Mouse (Mus musculus) layer of hippocampus, adult 9-10 months (tissue): Measurements from ENCODE around the gene Inafm1.
"Not testable (repeated sequence)": the region's sequence is repeated elsewhere in the genome, so short reads cannot be mapped to it uniquely, and the experiment has no call there.

ENCODE experiments used
- DNase-seq: peaks from one replicate; pipeline ENCODE4 v3.0.0; 2022; ENCODE audit warnings: low spot score

Inafm1 gene

DNA sequence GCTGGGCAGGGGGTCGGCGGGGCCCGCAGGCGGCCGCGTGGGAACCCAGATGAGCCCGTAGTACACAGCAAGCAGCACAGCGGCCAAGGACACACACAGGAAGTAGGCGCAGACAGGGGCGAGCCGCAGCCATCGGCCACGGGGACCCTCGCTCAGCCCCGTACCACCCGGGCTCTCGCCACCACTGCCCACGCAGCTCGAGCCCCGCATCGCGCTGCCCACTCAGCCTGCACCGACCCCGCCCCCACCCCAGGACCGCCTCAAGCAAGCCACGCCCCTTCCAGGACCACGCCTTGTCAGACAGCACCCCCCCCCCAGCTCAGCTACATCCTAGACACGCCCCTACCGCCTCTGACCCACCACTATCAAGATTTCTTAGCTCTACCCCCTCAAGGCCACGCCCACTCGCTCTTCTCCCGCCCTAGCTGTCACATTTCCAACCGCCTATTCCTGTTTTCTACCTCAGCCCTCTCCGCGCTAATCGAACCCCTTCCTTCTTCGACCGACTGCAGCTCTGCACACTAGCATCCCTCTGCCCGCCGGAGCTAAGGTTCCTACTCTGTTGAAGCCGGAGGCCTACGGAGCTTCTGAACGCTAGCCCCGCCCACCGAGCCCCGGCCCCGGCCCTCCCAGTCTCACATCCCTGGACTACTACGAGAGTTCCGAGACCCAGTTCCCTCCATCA is at the start of gene Inafm1:
Gene Inafm1 (minus strand): TSS at position 537 of the 685 bp plus-strand sequence.
- DNase-seq = no peak

DNA sequence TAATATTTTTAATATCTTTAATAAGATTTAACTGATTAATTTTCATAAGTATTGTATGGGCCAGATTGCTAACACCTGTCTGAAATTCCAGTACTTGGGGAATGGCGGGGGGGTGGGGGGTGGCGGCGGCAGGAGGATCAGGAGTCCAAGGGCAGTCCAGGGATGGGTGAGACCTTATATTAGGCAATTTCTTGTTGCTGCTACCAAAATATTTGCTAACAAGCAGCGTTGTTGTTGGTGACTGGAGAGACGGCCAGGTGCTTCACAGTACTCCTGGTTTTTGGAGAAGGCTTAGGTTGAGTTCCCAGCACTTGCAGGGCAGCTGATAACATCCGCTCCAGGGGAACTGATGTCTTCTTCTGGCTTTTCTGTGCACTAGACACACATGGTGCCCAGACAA is 47.1 kb upstream of the Inafm1 start:
- DNase-seq = no peak

- DNase-seq = no peak
Observed at GRCm38 (mm10) chr7:16319216-16319615, 45.8 kb upstream of the Inafm1 start.

GRCm38 (mm10) chr7:16317094-16317493 is 43.7 kb upstream of the Inafm1 start:
- no peak for DNase-seq

DNA sequence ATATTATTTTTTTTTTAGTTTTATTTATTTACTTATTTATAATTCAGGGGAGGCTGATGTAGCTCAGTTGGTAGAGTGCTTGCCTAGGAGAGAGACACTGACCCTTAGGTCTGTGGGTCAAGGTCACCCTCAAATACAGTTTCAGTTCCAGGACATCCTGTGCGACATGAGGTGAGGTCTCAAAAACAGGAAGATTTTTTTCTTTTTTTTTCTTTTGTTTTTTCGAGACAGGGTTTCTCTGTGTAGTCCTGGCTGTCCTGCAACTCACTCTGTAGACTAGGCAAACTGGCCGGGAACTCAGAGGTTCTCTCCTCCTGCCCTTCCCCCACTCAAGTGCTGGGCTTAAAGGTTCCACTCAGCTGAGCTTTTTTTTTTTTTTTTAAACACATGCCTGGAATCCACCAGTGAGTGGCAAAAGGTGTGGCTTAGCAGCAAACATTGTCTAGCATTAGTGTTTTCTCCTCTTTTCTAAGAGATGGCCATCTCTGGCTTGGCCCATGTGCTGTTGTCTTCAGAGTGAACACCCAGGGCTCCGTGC is 41.9 kb upstream of the Inafm1 start:
- DNase-seq = no peak

- DNase-seq = no peak
Observed at GRCm38 (mm10) chr7:16314221-16314775, 40.9 kb upstream of the Inafm1 start.

DNA sequence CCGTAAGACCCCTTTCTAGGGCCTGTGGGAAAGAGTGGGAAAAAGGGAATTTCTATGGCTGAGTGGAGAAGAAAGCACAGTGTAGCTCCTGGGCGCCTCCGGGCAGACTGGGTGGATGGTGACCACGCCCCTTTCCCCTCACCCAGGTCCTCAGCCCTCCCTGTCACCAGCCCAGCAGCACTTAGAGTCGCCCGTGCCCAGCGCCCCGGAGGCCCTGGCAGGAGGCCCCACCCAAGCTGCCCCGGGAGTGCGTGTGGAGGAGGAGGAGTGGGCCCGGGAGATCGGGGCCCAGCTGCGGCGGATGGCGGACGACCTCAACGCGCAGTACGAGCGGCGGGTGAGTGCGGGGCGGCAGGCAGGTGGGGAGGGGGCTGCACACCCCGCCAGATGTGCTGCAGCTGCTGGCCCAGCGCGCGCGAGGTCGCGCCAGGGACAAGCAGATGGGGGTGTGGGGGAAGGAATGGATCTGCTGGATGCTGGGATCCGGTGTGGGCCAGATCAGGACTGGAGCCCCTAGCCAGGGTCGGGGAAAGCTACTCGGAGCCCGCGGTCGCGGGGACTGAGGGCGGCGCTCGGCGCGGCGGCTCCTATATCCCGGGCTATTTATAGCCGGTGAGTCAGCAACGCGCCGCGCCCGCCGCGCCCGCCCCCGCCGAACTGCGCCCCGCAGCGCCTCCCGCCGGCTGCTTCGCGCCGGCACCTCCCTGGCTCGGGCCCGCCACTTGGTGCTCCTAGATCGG is 40.2 kb upstream of the Inafm1 start:
- DNase-seq = no peak

- DNase-seq = no peak
Observed at GRCm38 (mm10) chr7:16312672-16313311, 39.4 kb upstream of the Inafm1 start.

DNA sequence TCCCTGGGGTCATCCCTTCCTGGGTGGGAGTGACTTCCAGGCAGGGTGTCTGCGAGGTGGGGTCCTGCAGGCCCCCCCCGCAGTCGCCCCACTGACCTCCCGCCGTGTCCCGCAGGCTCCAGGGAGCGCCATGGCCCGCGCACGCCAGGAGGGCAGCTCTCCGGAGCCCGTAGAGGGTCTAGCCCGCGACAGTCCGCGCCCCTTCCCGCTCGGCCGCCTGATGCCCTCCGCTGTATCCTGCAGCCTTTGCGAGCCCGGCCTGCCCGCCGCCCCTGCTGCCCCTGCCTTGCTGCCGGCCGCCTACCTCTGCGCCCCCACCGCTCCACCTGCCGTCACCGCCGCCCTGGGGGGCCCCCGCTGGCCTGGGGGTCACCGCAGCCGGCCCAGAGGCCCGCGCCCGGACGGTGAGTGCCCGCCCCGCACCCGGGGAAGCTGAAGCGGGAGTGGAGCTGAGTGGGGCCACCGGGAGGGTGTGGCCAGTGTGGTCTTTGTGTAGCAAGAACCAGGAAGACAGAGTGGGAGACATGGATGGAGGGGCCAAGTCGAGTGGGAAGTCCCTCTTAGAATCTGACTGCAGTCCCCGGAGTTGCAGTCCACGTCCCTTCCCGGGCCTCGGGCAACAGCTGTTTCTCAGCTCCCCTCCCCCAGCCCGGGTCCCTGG is 38.7 kb upstream of the Inafm1 start:
- DNase-seq = no peak

GRCm38 (mm10) chr7:16311453-16312004 is 38.1 kb upstream of the Inafm1 start:
- no peak for DNase-seq

DNA sequence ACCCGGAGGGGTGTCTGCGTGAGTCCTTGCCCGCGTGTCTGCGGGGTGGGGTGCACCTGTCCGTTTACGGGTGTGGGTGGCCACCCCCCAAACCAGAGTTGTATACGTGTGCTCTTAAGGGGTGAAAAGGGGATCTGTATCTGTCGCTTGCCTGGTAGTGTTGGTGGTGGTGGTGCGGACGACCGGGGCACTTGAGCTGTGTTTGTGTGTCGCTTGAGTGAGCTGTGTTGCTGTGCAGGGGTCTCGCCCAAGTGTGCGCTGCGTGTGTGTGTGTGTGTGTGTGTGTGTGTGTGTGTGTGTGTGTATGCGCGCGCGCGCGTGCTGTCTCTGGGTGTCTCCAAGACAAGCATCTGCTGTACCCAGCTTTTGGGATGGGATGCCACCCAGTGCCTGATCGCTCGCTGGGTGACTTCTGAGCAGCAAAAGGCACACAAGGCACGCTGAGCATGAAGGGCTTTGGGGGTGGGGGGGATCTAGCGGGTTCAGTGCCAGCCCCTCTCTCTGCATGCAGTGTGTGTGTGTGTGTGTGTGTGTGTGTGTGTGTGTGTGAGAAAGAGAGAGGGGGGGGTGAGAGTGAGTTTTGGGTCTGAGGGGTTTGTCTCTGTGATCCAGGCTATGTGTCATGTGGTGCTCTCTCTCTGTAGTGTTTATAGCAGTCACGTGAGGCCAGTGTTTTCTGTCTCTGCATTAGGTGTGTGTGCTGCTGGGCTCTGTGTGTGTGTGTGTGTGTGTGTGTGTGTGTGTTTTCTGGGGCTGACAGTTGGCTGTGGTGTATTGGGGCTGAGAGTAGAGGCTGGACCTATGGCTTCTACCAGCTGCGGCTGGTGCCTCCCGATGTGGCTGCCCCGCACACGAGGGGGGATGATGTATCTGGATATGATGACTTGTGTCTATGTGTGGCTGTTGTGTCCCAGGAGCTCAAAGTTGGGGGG is 37.4 kb upstream of the Inafm1 start:
- DNase-seq = no peak

- DNase-seq = no peak
Observed at GRCm38 (mm10) chr7:16310020-16310520, 36.7 kb upstream of the Inafm1 start.

GRCm38 (mm10) chr7:16309318-16310019 is 36.1 kb upstream of the Inafm1 start:
- no peak for DNase-seq

- no peak for DNase-seq
Observed at GRCm38 (mm10) chr7:16308555-16309317, 35.3 kb upstream of the Inafm1 start.

- not testable (repeated sequence) for DNase-seq
Observed at GRCm38 (mm10) chr7:16308093-16308492, 34.7 kb upstream of the Inafm1 start, which contains the start of gene Bbc3. TSS of gene Bbc3 (plus strand) at chr7:16308393.

DNA sequence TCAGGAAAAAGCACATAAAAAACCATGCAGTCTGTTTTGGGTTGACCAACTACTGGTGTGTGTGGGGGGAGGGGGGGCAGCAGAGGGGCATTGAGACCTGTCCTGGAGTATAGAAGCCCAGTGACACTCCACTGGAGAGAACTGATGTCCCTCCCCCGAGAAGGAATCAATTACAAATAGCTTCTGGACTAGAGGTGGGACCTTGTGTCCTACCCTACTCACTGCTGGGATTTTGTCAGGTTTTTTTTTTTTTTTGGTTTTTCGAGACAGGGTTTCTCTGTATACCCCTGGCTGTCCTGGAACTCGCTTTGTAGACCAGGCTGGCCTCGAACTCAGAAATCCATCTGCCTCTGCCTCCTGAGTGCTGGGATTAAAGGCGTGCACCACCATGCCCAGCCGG is 33.7 kb upstream of the Inafm1 start:
- DNase-seq = not testable (repeated sequence)

GRCm38 (mm10) chr7:16299419-16300035 is 26.1 kb upstream of the Inafm1 start:
- DNase-seq = no peak

DNA sequence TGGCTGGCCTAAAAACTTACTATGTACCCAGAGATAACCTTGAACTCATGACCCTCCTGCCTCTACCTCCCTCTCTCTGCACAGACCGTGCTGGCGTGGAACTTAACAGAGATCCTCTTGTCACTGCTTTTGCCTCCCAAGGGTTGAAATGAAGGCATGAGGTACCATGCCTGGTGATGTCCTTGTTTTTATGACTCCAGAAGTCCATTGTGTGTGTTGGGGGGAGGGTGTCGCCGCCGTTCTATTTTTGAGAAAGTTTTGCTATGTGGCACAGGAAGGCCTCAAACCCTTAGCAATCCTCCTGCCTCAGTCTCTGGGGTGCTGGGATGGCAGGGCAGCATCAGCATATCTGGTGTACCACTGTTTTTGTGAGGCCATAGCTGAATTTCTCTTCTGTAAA is 25.5 kb upstream of the Inafm1 start:
- no peak for DNase-seq
